Mouse (Mus musculus) liver, embryonic 12.5 days (tissue): ENCODE results near the gene Utp14b. TPM values are rescaled to one million over a fixed set of nuclear protein-coding genes. Genes with fewer than 3 reads are reported as not detected.
A peak's percentile ranks its signal among the peaks of the same experiment; 100 is the strongest.

ENCODE experiments used
- ATAC-seq: fragments of 200-750 bp; cut with Nextera tagmentation; 2 replicates; pipeline ENCODE4 v1.8.0; 2017; ENCODE audit warnings: moderate number of reproducible peaks, mild to moderate bottlenecking, moderate library complexity
- H3K27ac ChIP-seq: fragments of 300-500 bp; sonication (generic); 2 replicates; pipeline ENCODE4 v1.5.1; 2016; ENCODE audit warnings: mild to moderate bottlenecking
- H3K27me3 ChIP-seq: fragments of 300-500 bp; sonication (generic); replicated peaks from 2 replicates; pipeline ENCODE4 v1.6.1; 2016; ENCODE audit warnings: mild to moderate bottlenecking, moderate library complexity
- H3K36me3 ChIP-seq: fragments of 300-500 bp; sonication (generic); 2 replicates; pipeline ENCODE4 v1.6.1; 2016; ENCODE audit warnings: mild to moderate bottlenecking, moderate library complexity
- H3K4me1 ChIP-seq: fragments of 300-500 bp; sonication (generic); 2 replicates; pipeline ENCODE4 v1.6.1; 2016
- H3K4me2 ChIP-seq: fragments of 300-500 bp; sonication (generic); 2 replicates; pipeline ENCODE4 v1.6.1; 2016; ENCODE audit warnings: mild to moderate bottlenecking, moderate library complexity
- H3K4me3 ChIP-seq: fragments of 300-500 bp; sonication (generic); 2 replicates; pipeline ENCODE4 v1.5.1; 2016; ENCODE audit warnings: mild to moderate bottlenecking, moderate library complexity
- H3K9ac ChIP-seq: fragments of 300-500 bp; sonication (generic); 2 replicates; pipeline ENCODE4 v1.6.1; 2016; ENCODE audit warnings: mild to moderate bottlenecking, moderate library complexity
- H3K9me3 ChIP-seq: fragments of 300-500 bp; sonication (generic); replicated peaks from 2 replicates; pipeline ENCODE4 v1.6.1; 2016; ENCODE audit warnings: mild to moderate bottlenecking, moderate library complexity
- WGBS: fragments of 180-500 bp; shearing (Covaris S2); methylation state at CpG from one replicate; pipeline ENCODE4 v1.1.7; 2016; ENCODE audit not compliant: insufficient replicate concordance; 5-methylcytosine and 5-hydroxymethylcytosine counted together
- polyA plus RNA-seq: library from polyadenylated mRNA; unstranded; fragments of >200 nt; fragmentation: Nextera tagmentation; extraction: Ambion mirVana; gene quantifications from 2 replicates; pipeline ENCODE4 v1.2.1, GENCODE M21; 2016

Utp14b gene
- polyA plus RNA-seq, 1 experiment from 2014 or later: 1.1 TPM

- no peak for ATAC-seq
- Histone ChIP-seq H3K9me3 (no peaks in the 10 kb centered on the region), H3K27ac (peak overlapping the region; percentile 51; the same call in 1 of the 2 replicates), H3K27me3 (no peaks in the 10 kb centered on the region), H3K4me1 (peaks cover 45% of the 10 kb centered on the region), H3K4me3 (peak overlapping the region; percentile 89), H3K9ac (peak overlapping the region; percentile 58), H3K4me2 (peak overlapping the region; percentile 96), H3K36me3 (no peaks in the 10 kb centered on the region)
- WGBS: 28% methylated on average over 22 of the region's 22 CpGs
Observed at GRCm38 (mm10) chr1:78657021-78657629, 713 bp upstream of the Utp14b start.

- Histone ChIP-seq H3K9ac (peak overlapping the region; percentile 92), H3K4me1 (peaks cover 45% of the 10 kb centered on the region), H3K4me2 (peak overlapping the region; percentile 96), H3K4me3 (peak overlapping the region; percentile 89), H3K27me3 (no peaks in the 10 kb centered on the region), H3K36me3 (no peaks in the 10 kb centered on the region), H3K9me3 (no peaks in the 10 kb centered on the region), H3K27ac (peak overlapping the region; percentile 88)
- WGBS: 4% methylated on average over 20 of the region's 20 CpGs
- no peak for ATAC-seq
Observed at GRCm38 (mm10) chr1:78658441-78659269, 817 bp downstream of the Utp14b start.

DNA sequence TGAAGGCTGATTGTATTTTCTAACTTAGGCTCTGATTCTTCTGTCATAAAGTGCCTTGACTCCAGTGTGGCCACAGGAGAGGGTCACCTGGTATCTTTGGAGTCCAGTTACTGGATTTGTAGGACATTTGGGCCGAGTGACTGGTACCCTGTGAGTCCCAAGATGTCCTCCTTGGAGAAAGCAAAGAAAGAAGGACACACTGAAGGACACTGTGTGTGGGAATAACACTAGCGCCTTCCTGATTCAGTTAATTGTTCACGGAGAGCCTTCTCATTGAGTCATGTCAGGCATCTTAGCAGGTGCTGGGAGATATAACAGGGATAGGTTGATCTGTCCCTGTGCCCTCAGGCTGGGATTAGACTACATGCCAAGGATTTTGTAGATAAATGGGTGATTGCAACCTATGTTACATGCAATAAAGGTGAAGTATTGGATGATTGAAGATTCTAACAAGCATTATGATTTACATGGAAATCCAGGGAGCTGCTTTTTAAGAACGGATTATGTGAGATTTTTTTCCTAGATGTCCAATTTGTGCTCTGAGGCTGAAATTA is 1.5 kb downstream of the Utp14b start:
- WGBS: 65% methylated on average over 4 of the region's 4 CpGs
- peak overlapping the region; percentile 92 for H3K9ac ChIP-seq
- no peak for ATAC-seq
- no peaks in the 10 kb centered on the region for H3K27me3 ChIP-seq
- peaks cover 45% of the 10 kb centered on the region for H3K4me1 ChIP-seq
- no peak overlapping the region; the same call in 1 of the 2 replicates for H3K27ac ChIP-seq
- H3K4me3 ChIP-seq: peak overlapping the region; percentile 89
- H3K36me3 ChIP-seq: peaks cover 5% of the 10 kb centered on the region
- peak overlapping the region; percentile 96 for H3K4me2 ChIP-seq
- H3K9me3 ChIP-seq: no peaks in the 10 kb centered on the region

GRCm38 (mm10) chr1:78664326-78664725 is 6.5 kb downstream of the Utp14b start:
- no peak overlapping the region for H3K9ac ChIP-seq
- H3K4me3 ChIP-seq: no peak overlapping the region
- 80% methylated on average over 4 of the region's 4 CpGs for WGBS

DNA sequence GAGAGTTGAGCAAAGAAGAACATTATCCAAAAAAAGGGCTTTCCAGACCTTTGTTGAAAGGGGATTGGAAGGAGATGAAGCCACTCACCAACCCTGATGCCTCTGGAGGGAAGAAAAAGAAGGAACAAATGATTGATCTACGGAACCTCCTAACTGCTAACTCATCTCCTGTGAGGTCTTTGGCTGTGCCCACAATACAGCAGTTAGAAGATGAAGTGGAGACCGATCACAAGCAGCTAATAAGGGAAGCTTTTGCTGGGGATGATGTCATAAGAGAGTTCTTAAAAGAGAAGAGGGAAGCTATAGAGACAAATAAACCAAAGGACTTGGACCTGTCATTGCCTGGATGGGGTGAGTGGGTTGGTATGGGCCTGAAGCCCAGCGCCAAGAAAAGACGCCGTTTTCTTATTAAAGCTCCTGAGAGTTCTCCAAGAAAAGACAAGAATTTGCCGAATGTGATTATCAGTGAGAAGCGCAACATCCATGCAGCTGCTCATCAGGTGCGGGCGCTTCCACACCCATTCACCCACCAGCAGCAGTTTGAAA is 8.2 kb downstream of the Utp14b start:
- peaks cover 6% of the 10 kb centered on the region for H3K4me1 ChIP-seq
- 78% methylated on average over 9 of the region's 9 CpGs for WGBS
- H3K4me2 ChIP-seq: no peak overlapping the region
- no peak overlapping the region for H3K4me3 ChIP-seq
- H3K9me3 ChIP-seq: no peaks in the 10 kb centered on the region
- ATAC-seq: peak; percentile 35; the same call in 1 of the 2 replicates
- no peaks in the 10 kb centered on the region for H3K27me3 ChIP-seq
- H3K27ac ChIP-seq: no peak overlapping the region
- H3K36me3 ChIP-seq: peaks cover 46% of the 10 kb centered on the region
- no peak overlapping the region for H3K9ac ChIP-seq

More at GRCm38 (mm10) chr1:78664326-78664725, 6.5 kb downstream of the Utp14b start:
- no peak for ATAC-seq
- H3K4me2 ChIP-seq: no peak overlapping the region
- H3K9me3 ChIP-seq: no peaks in the 10 kb centered on the region
- H3K36me3 ChIP-seq: peaks cover 40% of the 10 kb centered on the region
- no peaks in the 10 kb centered on the region for H3K27me3 ChIP-seq
- H3K27ac ChIP-seq: no peak overlapping the region
- H3K4me1 ChIP-seq: peaks cover 21% of the 10 kb centered on the region

- no peak overlapping the region for H3K27ac ChIP-seq
- H3K9me3 ChIP-seq: no peaks in the 10 kb centered on the region
- no peak overlapping the region for H3K4me2 ChIP-seq
- H3K27me3 ChIP-seq: no peaks in the 10 kb centered on the region
- no peak overlapping the region for H3K9ac ChIP-seq
- ATAC-seq: no peak
- H3K36me3 ChIP-seq: peaks cover 46% of the 10 kb centered on the region
- 0 out of 2 replicates have a peak, but pooled peaks cover under 1% of the 10 kb centered on the region for H3K4me1 ChIP-seq
- 81% methylated on average over 1 of the region's 1 CpGs for WGBS
- no peak overlapping the region for H3K4me3 ChIP-seq
Observed at GRCm38 (mm10) chr1:78666585-78666984, 8.7 kb downstream of the Utp14b start.

GRCm38 (mm10) chr1:78682291-78682690 is 24.5 kb downstream of the Utp14b start:
- Histone ChIP-seq H3K9me3 (no peaks in the 10 kb centered on the region), H3K9ac (no peak overlapping the region), H3K4me2 (no peak overlapping the region), H3K27me3 (no peaks in the 10 kb centered on the region), H3K36me3 (peaks cover 9% of the 10 kb centered on the region), H3K4me1 (no peaks in the 10 kb centered on the region), H3K4me3 (no peak overlapping the region), H3K27ac (no peak overlapping the region)
- WGBS: 74% methylated on average over 3 of the region's 3 CpGs
- no peak for ATAC-seq

DNA sequence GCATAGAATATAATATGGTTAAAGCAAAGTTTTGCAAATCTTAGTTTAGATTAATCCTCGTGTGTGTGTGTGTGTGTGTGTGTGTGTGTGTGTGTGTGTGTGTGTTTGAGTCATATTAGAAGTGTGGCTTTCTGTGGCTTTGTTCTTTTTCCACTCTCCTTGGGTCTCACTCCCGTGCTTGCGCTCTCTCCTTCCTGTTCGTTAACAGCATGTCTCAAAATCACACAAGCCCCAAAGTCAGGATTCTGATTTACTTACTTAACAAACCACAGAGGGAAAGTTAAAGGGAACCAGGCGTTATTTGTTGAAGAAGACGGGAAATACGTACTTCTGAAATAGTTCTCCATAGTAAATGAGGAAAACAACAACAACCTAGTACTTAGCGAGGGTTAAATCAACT is 26.3 kb downstream of the Utp14b start:
- 62% methylated on average over 8 of the region's 8 CpGs for WGBS
- no peaks in the 10 kb centered on the region for H3K4me1 ChIP-seq
- H3K36me3 ChIP-seq: peaks cover 13% of the 10 kb centered on the region
- no peak overlapping the region for H3K4me2 ChIP-seq
- H3K4me3 ChIP-seq: no peak overlapping the region
- no peak for ATAC-seq
- H3K27ac ChIP-seq: no peak overlapping the region
- H3K9me3 ChIP-seq: no peaks in the 10 kb centered on the region
- H3K9ac ChIP-seq: no peak overlapping the region
- H3K27me3 ChIP-seq: no peaks in the 10 kb centered on the region

GRCm38 (mm10) chr1:78686872-78687271 is 29.0 kb downstream of the Utp14b start:
- peaks cover 21% of the 10 kb centered on the region for H3K36me3 ChIP-seq
- H3K4me2 ChIP-seq: no peak overlapping the region
- H3K27me3 ChIP-seq: no peaks in the 10 kb centered on the region
- H3K9ac ChIP-seq: no peak overlapping the region
- no peak for ATAC-seq
- no peaks in the 10 kb centered on the region for H3K9me3 ChIP-seq
- no peak overlapping the region for H3K4me3 ChIP-seq
- no peaks in the 10 kb centered on the region for H3K4me1 ChIP-seq
- H3K27ac ChIP-seq: no peak overlapping the region

DNA sequence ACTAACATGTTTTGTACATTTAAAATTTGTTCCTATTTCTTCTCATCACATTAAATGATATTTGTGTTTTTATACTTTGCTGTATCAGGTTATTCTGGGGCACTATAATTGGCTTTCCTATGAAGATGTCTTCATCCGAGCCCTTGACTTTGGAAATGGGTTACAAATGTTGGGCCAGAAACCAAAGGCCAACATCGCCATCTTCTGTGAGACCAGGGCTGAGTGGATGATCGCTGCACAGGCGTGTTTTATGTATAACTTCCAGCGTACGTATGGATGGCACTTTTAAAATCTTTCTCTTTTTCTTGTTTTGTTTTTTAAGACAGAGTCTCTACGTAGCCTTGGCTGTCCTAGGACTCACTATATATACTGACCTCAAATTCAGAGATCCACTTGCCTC is 30.3 kb downstream of the Utp14b start:
- no peak for ATAC-seq
- Histone ChIP-seq H3K9me3 (no peaks in the 10 kb centered on the region), H3K4me2 (no peak overlapping the region), H3K4me1 (0 out of 2 replicates have a peak, but pooled peaks cover under 1% of the 10 kb centered on the region), H3K27ac (no peak overlapping the region), H3K36me3 (peaks cover 27% of the 10 kb centered on the region), H3K4me3 (no peak overlapping the region), H3K27me3 (no peaks in the 10 kb centered on the region), H3K9ac (no peak overlapping the region)
- WGBS: 82% methylated on average over 7 of the region's 7 CpGs

DNA sequence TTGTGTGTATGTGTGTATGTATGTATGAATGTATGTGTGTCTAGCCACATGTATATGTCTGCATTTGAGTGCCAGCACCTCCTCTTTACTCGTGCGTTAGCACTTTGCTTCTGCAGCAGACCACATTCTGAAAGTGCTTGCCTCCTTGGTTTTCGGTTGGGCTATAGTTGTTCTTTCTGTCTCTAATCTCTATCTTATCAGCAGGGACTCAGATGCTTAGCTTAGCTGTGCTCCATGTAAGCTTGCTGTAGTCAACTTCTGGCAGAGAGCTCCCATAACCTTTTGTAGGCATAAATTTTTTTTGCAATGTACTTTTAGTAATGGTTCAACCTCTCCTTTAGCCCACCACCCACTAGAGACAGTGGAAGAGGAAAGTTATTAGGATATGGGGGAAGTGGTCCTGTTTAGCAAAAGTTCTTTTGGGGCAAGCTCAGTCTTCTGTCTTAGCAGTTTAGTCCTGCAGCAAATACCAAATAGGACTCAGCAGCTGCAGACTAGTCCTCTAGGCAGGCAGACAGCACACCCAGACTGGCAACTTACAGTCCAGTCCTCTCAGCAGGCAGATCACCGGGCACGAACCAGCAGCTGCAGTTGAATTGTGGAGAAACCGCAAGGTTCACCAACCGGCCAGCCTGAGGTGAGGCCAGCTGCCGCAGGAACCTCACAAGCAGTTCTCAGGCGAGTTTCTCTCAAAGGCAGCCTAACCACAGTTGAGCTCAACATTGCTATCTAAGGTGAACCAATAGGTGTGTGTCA is 36.8 kb downstream of the Utp14b start:
- no peaks in the 10 kb centered on the region for H3K27me3 ChIP-seq
- 68% methylated on average over 9 of the region's 9 CpGs for WGBS
- H3K4me3 ChIP-seq: no peak overlapping the region
- no peak overlapping the region for H3K27ac ChIP-seq
- no peak overlapping the region for H3K4me2 ChIP-seq
- H3K9ac ChIP-seq: no peak overlapping the region
- no peaks in the 10 kb centered on the region for H3K9me3 ChIP-seq
- H3K4me1 ChIP-seq: peaks cover 11% of the 10 kb centered on the region; the same call in 1 of the 2 replicates
- ATAC-seq: no peak
- H3K36me3 ChIP-seq: peaks cover 79% of the 10 kb centered on the region
